Mouse (Mus musculus) lung, adult 2 months (tissue): ENCODE results near the gene Slc13a5.

Experiments
- CTCF ChIP-seq: fragments of 200-500 bp; IDR thresholded peaks from 2 replicates; pipeline ENCODE4 v1.5.1; 2011; ENCODE audit warnings: mild to moderate bottlenecking, low read length, control low read depth; ENCODE audit not compliant: insufficient read depth
- POLR2A ChIP-seq: fragments of 200-500 bp; IDR thresholded peaks from 2 replicates; pipeline ENCODE4 v1.6.1; 2011; ENCODE audit warnings: low read depth, mild to moderate bottlenecking, control low read depth, low read length, borderline replicate concordance; ENCODE audit errors: extremely low read depth

GRCm38 (mm10) chr11:72217116-72217515, 49.9 kb downstream of the Slc13a5 start:
- TF ChIP-seq POLR2A, result no peak
- no peak for TF ChIP-seq CTCF
